Mouse (Mus musculus) embryonic facial prominence, embryonic 14.5 days (tissue): ENCODE measurements at regions not wholly inside any gene's neighbourhood (a gene's known extent, or its start where the extent isn't known, plus 50 kb on each side); places are given as distances from the start of the nearest gene placed in this dataset.
A peak's percentile ranks its signal among the peaks of the same experiment; 100 is the strongest.

Experiments
- ATAC-seq: fragments of 200-750 bp; cut with Nextera tagmentation; 2 replicates; pipeline ENCODE4 v1.8.0; 2017; ENCODE audit warnings: low read depth, moderate number of reproducible peaks, moderate TSS enrichment
- DNase-seq: peaks from one replicate; pipeline ENCODE4 v3.0.0-alpha.2; 2015; ENCODE audit warnings: low spot score
- H3K27ac ChIP-seq: fragments of 300-500 bp; sonication (generic); replicated peaks from 2 replicates; pipeline ENCODE4 v1.5.1; 2014; ENCODE audit warnings: low read depth, mild to moderate bottlenecking, low read length, moderate library complexity
- H3K27me3 ChIP-seq: fragments of 300-500 bp; sonication (generic); replicated peaks from 2 replicates; pipeline ENCODE4 v1.6.1; 2014; ENCODE audit warnings: low read length; ENCODE audit not compliant: control insufficient read depth, insufficient read depth
- H3K36me3 ChIP-seq: fragments of 300-500 bp; sonication (generic); 2 replicates; pipeline ENCODE4 v1.6.1; 2014; ENCODE audit warnings: low read length, mixed read lengths; ENCODE audit not compliant: control insufficient read depth, insufficient read depth
- H3K4me1 ChIP-seq: fragments of 300-500 bp; sonication (generic); 2 replicates; pipeline ENCODE4 v1.6.1; 2014; ENCODE audit warnings: antibody characterized with exemption, low read length; ENCODE audit not compliant: control insufficient read depth, insufficient read depth
- H3K4me2 ChIP-seq: fragments of 300-500 bp; sonication (generic); 2 replicates; pipeline ENCODE4 v1.6.1; 2014; ENCODE audit warnings: low read depth, mild to moderate bottlenecking, low read length, moderate library complexity, mixed read lengths
- H3K4me3 ChIP-seq: fragments of 300-500 bp; sonication (generic); 2 replicates; pipeline ENCODE4 v1.5.1; 2014; ENCODE audit warnings: low read depth, mild to moderate bottlenecking, low read length
- H3K9ac ChIP-seq: fragments of 300-500 bp; sonication (generic); 2 replicates; pipeline ENCODE4 v1.6.1; 2014; ENCODE audit warnings: low read depth, mild to moderate bottlenecking, low read length, moderate library complexity, mixed read lengths
- H3K9me3 ChIP-seq: fragments of 300-500 bp; sonication (generic); 2 replicates; pipeline ENCODE4 v1.6.1; 2016; ENCODE audit warnings: low read length; ENCODE audit not compliant: control insufficient read depth
- whole genome bisulfite sequencing: fragments of 180-500 bp; shearing (Covaris S2); extraction: QIAGEN DNeasy Blood & Tissue Kit; methylation state at CpG from one replicate; pipeline ENCODE4 v1.1.7; 2014; 5-methylcytosine and 5-hydroxymethylcytosine counted together

DNA sequence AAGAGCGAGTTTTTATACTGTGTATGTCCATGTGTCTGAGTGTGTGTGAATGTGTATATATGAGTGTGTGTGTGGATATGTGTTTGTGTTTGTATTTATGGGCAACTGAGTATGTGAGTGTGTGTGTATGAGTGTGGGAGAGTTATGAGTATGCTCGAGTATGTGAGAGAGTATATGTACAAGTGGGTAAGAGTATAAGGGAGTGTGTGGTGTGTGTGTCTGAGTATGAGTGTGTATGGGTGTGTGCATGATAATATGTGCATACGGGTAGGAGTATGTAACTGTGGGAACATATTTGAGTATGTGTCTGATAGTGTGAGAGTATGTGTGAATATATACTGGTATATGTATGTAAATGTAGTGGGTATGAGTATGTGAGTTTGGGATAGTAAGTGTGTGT is 110.0 kb upstream of the Arhgef26 start:
- WGBS = 75% methylated on average over 3 of the region's 3 CpGs
- H3K9me3 ChIP-seq = no peaks in the 10 kb centered on the region
- no peak overlapping the region for H3K4me3 ChIP-seq
- H3K27ac ChIP-seq = no peak overlapping the region
- no peak overlapping the region for H3K4me2 ChIP-seq
- no peak overlapping the region for H3K9ac ChIP-seq
- no peaks in the 10 kb centered on the region for H3K4me1 ChIP-seq
- no peaks in the 10 kb centered on the region for H3K27me3 ChIP-seq
- H3K36me3 ChIP-seq = no peaks in the 10 kb centered on the region
- ATAC-seq = no peak
- DNase-seq = no peak

DNA sequence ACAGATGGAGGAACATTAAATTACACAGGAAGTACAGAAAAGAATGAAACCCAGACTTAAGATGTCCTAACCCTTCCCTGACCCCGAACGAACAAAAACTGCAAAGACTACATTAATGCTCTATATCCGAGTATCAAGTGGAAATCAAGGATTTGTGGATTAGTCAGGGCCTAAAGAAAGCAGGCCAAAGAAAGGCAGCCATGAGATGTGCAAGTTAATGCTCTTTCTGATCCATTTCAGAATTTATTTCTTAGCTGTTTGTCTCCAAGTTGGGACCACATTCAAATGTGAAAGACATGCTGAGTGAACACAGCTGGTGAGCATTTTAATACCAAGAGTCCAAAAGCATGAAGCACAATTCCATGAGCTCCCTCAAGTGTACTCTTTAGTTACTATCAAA is 97.1 kb upstream of the Arhgef26 start:
- H3K4me2 ChIP-seq = no peak overlapping the region
- ATAC-seq (peak; percentile 71), DNase-seq (peak; percentile 72)
- H3K4me1 ChIP-seq = no peaks in the 10 kb centered on the region; the same call in none of the 2 replicates
- WGBS = 54% methylated on average over 3 of the region's 3 CpGs
- no peaks in the 10 kb centered on the region for H3K9me3 ChIP-seq
- H3K9ac ChIP-seq = no peak overlapping the region
- H3K36me3 ChIP-seq = no peaks in the 10 kb centered on the region
- H3K4me3 ChIP-seq = no peak overlapping the region
- H3K27me3 ChIP-seq = no peaks in the 10 kb centered on the region
- H3K27ac ChIP-seq = no peak overlapping the region

DNA sequence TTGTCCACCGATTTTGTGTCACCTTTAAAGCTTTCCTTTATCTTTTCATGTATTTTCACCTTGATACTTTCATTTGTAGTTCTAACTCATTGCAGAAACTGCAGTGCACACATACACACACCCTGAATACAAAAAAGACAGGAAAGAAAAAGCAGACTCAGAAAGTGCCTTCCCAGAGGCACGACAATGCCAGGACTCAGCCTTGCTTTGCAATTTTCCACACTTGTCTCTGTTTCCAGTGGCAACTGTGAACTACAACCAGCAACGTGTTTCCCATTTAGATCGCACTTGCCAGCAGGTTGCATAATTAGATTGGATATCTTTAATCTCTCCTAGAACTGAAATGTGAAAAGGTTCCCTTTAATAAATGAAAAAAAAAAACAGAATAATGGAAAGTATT is 66.4 kb upstream of the Arhgef26 start:
- H3K4me2 ChIP-seq = no peak overlapping the region
- no peak overlapping the region for H3K27ac ChIP-seq
- no peaks in the 10 kb centered on the region for H3K9me3 ChIP-seq
- H3K4me3 ChIP-seq = no peak overlapping the region
- H3K27me3 ChIP-seq = no peaks in the 10 kb centered on the region
- H3K9ac ChIP-seq = no peak overlapping the region
- H3K4me1 ChIP-seq = no peaks in the 10 kb centered on the region
- DNase-seq = no peak
- WGBS = 70% methylated on average over 4 of the region's 4 CpGs
- H3K36me3 ChIP-seq = no peaks in the 10 kb centered on the region
- no peak for ATAC-seq

DNA sequence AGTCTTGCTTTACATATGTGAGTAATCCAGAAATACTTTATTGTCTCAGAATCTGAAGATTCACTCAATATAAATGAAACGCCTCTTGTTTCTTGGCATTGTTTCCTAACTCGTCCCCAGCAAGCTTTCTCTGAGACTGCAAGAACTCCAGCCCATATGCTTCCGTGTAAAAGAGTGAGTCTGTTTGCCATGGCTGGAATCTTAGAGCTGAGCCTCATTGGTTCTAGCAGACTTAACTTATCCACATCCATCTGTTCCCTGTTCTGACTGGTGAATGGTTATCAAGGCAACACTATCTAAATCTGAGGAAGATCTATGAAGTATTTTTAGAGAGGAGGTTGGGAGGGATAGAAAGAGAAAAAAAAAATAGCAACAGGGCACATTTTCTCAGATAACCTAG is 59.9 kb upstream of the Arhgef26 start:
- Histone ChIP-seq H3K27me3 (no peaks in the 10 kb centered on the region), H3K36me3 (no peaks in the 10 kb centered on the region), H3K4me2 (no peak overlapping the region), H3K9me3 (no peaks in the 10 kb centered on the region), H3K4me1 (no peaks in the 10 kb centered on the region), H3K9ac (no peak overlapping the region), H3K4me3 (no peak overlapping the region), H3K27ac (no peak overlapping the region)
- ATAC-seq (no peak), DNase-seq (no peak)
- 65% methylated on average over 3 of the region's 3 CpGs for WGBS

DNA sequence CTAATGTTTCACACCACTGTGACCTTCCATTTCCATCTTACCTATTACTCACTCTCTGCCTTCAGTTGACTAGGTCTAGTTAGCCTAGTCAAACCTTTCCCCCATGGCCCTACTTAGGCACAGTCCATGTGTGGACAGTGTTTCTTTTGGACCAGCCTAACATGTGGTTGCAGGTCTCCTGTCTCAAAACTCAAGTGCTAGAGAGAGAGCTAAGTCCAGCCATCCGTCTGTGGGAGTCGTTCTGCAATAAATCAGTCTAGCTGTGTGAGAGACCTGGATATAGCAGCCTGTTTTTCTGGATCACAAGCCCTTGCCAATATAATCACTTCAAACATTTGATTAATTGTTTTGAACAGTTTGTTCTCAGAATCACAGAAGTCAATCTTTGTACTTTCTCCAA is 57.2 kb upstream of the Arhgef26 start:
- Histone ChIP-seq H3K27ac (no peak overlapping the region), H3K9ac (no peak overlapping the region), H3K36me3 (no peaks in the 10 kb centered on the region), H3K27me3 (no peaks in the 10 kb centered on the region), H3K4me2 (no peak overlapping the region), H3K9me3 (no peaks in the 10 kb centered on the region), H3K4me1 (no peaks in the 10 kb centered on the region), H3K4me3 (no peak overlapping the region)
- WGBS = 78% methylated on average over 2 of the region's 2 CpGs
- ATAC-seq (no peak), DNase-seq (no peak)
